Mouse (Mus musculus) induced T-regulatory cell, adult 2 months (primary cell): ENCODE measurements around the gene Fbxo24.
A peak's percentile ranks its signal among the peaks of the same experiment; 100 is the strongest.
"Not testable (repeated sequence)": the region's sequence is repeated elsewhere in the genome, so short reads cannot be mapped to it uniquely, and the experiment has no call there.

Experiments
- DNase-seq: peaks from one replicate; pipeline ENCODE4 v3.0.0-alpha.2; 2012; ENCODE audit warnings: low read depth

Gene Fbxo24

DNA sequence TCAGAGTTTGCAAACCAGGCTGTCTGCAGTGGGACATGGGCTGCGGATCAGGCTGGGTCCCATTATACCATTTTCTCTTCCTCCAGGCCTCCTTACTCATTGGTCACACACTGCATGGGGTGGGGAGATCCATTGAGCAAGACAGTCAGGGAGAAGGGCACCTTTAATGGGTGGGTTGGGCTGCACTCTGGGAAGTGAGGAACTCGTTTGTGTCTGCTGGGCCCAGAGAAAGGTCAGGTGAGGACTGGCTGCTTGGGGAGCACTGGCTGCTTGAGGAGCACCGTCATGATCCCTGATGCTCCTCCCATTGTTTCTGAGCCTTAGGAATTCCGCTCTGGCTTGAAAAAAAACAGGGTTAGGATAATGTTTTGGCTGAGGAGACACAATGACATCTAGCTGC is 14.1 kb upstream of the Fbxo24 start:
- DNase-seq = no peak

- peak; percentile 55 for DNase-seq
These were observed 12.3 kb upstream of the Fbxo24 start, which contains the start of gene Sap25 for GRCm38 (mm10) chr5:137641054-137641453. TSS of gene Sap25 (plus strand) at chr5:137641334.

- DNase-seq = no peak
These were observed 10.7 kb upstream of the Fbxo24 start for GRCm38 (mm10) chr5:137639472-137639871.

DNA sequence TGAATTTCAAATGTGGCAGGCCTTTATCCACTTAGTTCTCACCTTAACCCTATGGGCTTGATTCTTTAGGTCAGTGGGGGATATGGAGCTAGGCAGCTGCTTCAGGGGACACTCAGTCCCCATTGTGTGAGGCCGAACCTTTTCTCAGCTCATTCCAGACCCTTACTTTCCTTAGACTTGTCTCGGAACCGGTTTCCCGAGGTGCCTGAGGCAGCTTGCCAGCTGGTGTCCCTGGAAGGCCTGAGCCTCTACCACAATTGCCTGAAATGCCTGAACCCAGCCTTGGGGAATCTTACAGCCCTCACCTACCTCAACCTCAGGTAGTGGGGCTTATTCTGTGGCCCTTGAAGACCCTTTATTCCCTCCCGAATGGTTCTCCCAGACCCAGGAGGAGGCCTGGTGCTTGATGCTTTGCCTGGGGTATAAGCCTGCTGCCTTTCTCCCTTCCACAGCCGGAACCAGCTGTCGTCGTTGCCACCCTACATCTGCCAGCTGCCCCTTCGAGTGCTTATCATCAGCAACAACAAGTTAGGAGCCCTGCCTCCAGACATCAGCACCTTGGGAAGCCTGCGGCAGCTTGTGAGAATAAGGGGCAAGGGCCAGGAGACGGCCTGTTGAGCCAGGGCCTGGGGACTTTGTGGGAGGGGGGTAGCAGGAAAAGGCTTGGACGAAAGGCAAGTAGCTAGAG is 4.7 kb upstream of the Fbxo24 start:
- no peak for DNase-seq

DNA sequence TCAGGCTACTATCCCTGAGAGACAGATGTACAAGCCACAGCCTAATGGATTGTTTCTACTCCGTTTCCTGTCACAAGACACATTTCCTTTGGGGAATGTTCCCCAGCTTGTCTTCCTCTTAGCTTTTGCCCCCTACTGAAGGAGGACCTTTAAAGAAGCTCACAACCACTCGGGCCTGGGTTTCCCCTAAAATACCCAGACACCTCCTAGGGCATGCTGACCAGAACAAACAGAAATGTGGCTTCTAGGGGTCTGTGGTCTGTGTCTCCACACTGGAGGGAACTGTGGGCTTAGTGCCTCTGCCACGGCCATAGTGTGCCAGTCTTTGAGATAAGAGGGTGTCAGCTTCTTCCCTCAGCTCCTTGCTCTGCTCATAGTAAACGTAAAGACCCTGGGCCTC is 2.8 kb upstream of the Fbxo24 start:
- peak; percentile 62 for DNase-seq

GRCm38 (mm10) chr5:137631171-137631570 is 2.4 kb upstream of the Fbxo24 start:
- peak; percentile 89 for DNase-seq

GRCm38 (mm10) chr5:137630602-137631001 is 1.8 kb upstream of the Fbxo24 start:
- DNase-seq = no peak

- peak; percentile 60 for DNase-seq
These were observed 1.2 kb upstream of the Fbxo24 start for GRCm38 (mm10) chr5:137629906-137630545.

- DNase-seq = peak; percentile 80
These were observed 512 bp upstream of the Fbxo24 start for GRCm38 (mm10) chr5:137629306-137629721.

DNA sequence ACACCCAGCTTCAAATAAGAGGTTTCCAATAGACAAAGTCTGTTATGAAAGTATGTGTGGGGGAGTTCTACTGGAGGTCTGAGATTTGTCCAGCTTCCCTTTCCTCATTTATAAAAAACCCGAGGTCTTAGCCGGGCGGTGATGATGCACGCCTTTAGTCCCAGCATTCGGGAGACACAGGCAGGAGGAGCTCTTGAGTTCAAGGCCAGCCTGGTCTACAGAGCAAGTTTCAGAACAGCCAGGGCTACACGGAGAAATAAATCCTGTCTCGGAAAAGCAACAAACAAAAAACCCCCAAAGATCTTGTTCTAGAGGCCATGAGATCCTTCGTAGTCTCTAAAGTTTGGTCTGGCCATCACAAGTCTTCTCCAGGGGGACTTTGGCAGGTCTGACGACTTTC is 811 bp downstream of the Fbxo24 start:
- DNase-seq = no peak

DNA sequence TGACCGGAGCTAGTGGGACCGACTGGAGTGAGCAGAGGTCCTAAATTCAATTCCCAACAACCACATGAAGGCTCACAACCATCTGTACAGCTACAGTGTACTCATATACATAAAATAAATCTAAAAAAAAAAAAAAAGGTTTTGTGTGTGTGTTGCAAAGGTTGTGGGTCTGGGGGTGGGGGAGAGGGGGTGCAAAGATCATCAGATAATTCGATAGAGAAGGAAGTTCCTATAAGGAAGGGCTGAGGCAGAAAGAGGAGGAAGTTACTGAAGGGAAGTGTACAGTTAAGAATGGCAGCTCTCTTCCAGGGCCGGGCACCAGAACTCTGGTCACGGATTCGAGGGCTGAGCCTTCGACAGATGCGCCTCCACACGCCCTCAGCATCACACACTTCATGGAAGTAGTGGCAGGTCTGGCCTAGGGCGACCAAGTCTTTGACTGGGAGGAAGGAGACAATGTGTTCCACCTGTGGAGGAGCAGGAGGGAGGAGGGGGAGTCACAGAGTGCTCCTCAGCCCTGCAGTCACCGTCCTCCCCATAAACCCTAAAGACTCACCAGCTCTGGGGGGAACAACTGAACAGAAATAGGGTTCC is 4.8 kb downstream of the Fbxo24 start:
- no peak for DNase-seq

GRCm38 (mm10) chr5:137615347-137615746 is 13.5 kb downstream of the Fbxo24 start:
- no peak for DNase-seq

DNA sequence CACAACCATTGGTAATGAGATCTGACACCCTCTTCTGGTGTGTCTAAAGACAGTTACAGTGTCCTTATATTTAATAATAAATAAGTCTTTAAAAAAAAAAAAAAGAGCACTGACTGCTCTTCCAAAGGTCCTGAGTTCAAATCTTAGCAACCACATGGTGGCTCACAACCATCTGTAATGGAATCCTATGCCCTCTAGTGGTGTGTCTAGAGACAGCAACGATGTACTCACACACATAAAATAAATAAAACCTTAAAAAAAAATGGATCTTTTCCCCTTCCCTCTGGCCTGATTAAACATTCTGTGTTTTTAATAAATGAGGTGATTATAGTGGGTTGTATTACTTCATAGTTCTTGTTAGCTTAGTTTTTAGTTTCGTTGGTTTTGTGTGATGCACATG is 13.9 kb downstream of the Fbxo24 start:
- DNase-seq = not testable (repeated sequence)

- DNase-seq = no peak
These were observed 15.3 kb downstream of the Fbxo24 start, which contains the start of gene Pcolce for GRCm38 (mm10) chr5:137613550-137613949. TSS of gene Pcolce (minus strand) at chr5:137613784.

- no peak for DNase-seq
These were observed 15.7 kb downstream of the Fbxo24 start for GRCm38 (mm10) chr5:137613076-137613475.

DNA sequence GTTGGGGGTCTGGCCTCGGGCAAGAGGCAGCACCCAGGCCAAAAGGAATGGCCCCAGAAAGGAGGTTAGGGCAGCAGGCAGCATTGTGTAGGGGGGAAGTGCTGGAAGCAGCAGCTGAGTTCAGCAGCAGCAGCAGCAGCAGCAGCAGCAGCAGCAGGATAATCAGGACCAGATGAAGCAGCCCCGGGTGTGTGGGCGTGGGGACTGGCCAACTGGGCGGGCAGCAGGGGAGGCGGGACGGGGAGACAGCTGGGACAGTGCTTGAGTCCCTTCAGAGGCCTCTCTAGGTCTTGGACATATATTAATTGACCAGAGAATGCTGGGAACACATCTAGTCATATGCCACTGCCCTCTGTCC is 17.6 kb downstream of the Fbxo24 start:
- no peak for DNase-seq

DNA sequence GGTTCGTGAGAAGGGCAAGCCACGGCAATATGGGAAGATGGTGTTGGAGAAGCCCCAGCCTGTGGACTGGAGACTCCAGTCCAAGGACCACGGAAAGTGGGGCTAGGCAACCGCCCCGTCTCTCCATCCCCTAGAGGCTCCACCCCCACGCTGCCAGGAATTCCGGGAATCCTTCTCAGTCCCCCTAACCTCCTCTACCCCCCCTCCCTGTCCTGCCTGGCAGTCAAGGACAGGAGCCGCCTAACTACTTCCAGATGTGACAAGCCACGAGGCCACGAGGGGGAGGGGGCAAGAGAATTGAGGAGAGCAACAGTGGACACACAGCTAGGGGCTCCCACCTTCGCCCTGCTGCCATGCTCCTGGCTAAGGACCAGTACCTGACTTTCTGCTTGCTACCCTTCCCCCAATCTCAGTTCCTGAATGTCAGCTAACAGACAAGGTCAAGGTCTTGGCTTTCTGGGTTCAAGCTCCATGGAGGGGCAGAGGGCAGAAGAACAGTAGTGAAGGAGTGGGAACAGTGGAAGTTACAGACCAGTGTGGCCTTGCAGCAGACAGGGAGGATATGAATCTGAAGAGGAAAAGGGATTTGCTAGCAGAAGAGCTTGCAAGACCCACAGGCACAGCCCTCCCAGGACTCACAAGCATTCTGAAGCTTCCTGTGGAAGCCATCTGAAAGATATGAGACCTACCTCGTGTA is 18.1 kb downstream of the Fbxo24 start:
- no peak for DNase-seq

DNA sequence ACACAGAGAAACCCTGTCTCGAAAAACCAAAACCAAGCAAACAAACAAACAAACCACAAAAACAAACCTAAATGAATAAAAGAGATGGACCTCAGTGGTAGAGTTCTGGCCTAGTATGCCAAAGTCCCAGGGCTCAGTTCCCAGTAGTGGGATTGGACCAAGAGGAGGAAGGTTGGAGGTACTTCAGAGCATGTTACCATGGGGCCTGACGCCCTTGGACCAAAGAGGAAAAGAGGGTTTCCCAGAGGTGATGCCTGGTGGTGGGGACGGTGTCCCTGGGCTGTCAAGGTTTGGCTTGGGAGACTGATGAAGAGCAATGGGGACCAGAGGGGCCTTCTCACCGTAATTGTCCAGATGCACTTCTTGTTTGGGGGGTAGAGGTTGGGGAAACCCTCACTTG is 18.7 kb downstream of the Fbxo24 start:
- DNase-seq = no peak

GRCm38 (mm10) chr5:137609292-137609691 is 19.5 kb downstream of the Fbxo24 start:
- no peak for DNase-seq

GRCm38 (mm10) chr5:137608654-137609190 is 20.1 kb downstream of the Fbxo24 start:
- no peak for DNase-seq

- no peak for DNase-seq
These were observed 20.7 kb downstream of the Fbxo24 start for GRCm38 (mm10) chr5:137607860-137608653.

GRCm38 (mm10) chr5:137601365-137601729 is 27.5 kb downstream of the Fbxo24 start:
- DNase-seq = no peak
